Comparison of ENCODE assay signal across 8 mouse cellular contexts in the genomic region with DNA sequence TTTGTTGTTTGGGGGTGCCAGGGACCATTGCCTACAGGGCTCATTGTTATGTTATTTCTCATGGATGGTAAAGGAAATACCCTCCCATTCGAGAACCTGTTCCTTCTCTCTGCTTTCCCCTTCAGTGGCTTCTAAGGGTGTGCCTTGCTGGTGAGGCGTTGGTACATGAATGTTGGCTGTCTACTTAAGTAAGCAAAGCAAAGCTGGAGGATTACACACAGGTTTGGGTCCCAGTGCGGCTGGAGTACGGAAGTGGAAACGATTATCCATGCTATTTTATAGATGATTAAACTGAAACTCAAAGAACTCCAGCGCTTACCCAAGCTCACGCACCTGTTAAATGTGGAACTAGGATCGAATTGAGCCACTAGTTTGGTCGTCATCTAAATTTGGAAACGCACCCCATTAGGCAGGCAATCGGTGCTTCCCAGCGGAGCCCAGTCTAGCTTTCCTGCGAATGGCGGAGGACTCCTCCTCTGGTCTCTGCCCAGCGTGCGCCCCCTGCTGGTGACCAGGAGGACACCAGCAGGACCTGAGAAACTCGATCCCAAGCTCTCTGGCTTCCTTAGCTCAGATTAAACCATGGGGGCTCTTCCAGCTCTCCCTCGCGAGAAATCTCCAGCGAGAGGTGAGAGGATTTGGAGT. TPM values are rescaled to one million over a fixed set of nuclear protein-coding genes. Genes with fewer than 3 reads are reported as not detected.
DNase-seq lines count a peak whose midpoint lies in the region; ATAC-seq and TF ChIP-seq lines count a peak whose summit lies in the region.

No protein-coding gene starts in this region.

- H3K4me3 ChIP-seq in ES-E14 (ENCODE audit: insufficient read depth in 1 of 2, low read depth in 1 of 2, low read length in 2 of 2, poor library complexity in 1 of 2, severe bottlenecking in 1 of 2): peak overlapping the region; percentile 14 to 42
- H3K4me3 ChIP-seq in forebrain, postnatal 0 days (ENCODE audit: low read depth, low read length): peak overlapping the region; percentile 38
- peak overlapping the region; percentile 60 for H3K4me3 ChIP-seq in layer of hippocampus, adult 2 months
- peak overlapping the region; percentile 42 for H3K4me3 ChIP-seq in lung, embryonic 14.5 days (ENCODE audit: low read depth, low read length)

- H3K4me1 ChIP-seq in ES-E14 (ENCODE audit: control insufficient read depth in 2 of 2, insufficient read depth in 2 of 2, low read length in 2 of 2, poor library complexity in 1 of 2): peaks cover 2 to 22% of the 10 kb centered on the region in 2 experiments; a peak in 2 of 4 replicates
- H3K4me1 ChIP-seq in forebrain, postnatal 0 days (ENCODE audit: insufficient read depth): peaks cover 11% of the 10 kb centered on the region; the same call in 1 of the 2 replicates
- peaks cover 10% of the 10 kb centered on the region; the same call in 1 of the 2 replicates for H3K4me1 ChIP-seq in lung, embryonic 14.5 days (ENCODE audit: insufficient read depth)

- TF ChIP-seq CTCF in forebrain, postnatal 0 days (IDR thresholded peaks at IDR 0.05; ENCODE audit: low read depth): peak; percentile 95
- peak; percentile 99 for TF ChIP-seq CTCF in layer of hippocampus, adult 2 months (conservative IDR thresholded peaks at IDR 0.05)
- TF ChIP-seq CTCF in lung, embryonic 14.5 days (IDR thresholded peaks at IDR 0.05; ENCODE audit: low read depth): peak; percentile 99

- in situ Hi-C loops in ES-E14 (cut with MboI; ENCODE audit: low sequenced_read_pairs in 2 of 2, unreplicated experiment in 2 of 2): no loop called here

- no peaks in the 10 kb centered on the region for H3K9me3 ChIP-seq in ES-E14 (ENCODE audit: control insufficient read depth, insufficient read depth, low read depth, low read length)
- no peaks in the 10 kb centered on the region for H3K9me3 ChIP-seq in forebrain, postnatal 0 days (ENCODE audit: low read length)
- no peaks in the 10 kb centered on the region for H3K9me3 ChIP-seq in lung, embryonic 14.5 days (ENCODE audit: low read depth, low read length)

- H3K9ac ChIP-seq in ES-E14 (ENCODE audit: insufficient read depth, low read depth, low read length, poor library complexity, severe bottlenecking): no peak overlapping the region
- H3K9ac ChIP-seq in forebrain, postnatal 0 days: peak overlapping the region; percentile 26; the same call in 1 of the 2 replicates
- H3K9ac ChIP-seq in lung, embryonic 14.5 days: peak overlapping the region; percentile 28

- H3K36me3 ChIP-seq in ES-E14 (ENCODE audit: control insufficient read depth, insufficient read depth, low read length, poor library complexity, severe bottlenecking): no peaks in the 10 kb centered on the region
- no peaks in the 10 kb centered on the region for H3K36me3 ChIP-seq in forebrain, postnatal 0 days (ENCODE audit: insufficient read depth)
- H3K36me3 ChIP-seq in lung, embryonic 14.5 days (ENCODE audit: insufficient read depth): no peaks in the 10 kb centered on the region

- H3K27ac ChIP-seq in ES-E14 (ENCODE audit: insufficient read depth, low read depth, low read length, poor library complexity, severe bottlenecking): no peak overlapping the region
- H3K27ac ChIP-seq in forebrain, postnatal 0 days (ENCODE audit: low read depth, low read length): no peak overlapping the region
- H3K27ac ChIP-seq in layer of hippocampus, adult 2 months: peak overlapping the region; percentile 84
- peak overlapping the region; percentile 26; the same call in 1 of the 2 replicates for H3K27ac ChIP-seq in lung, embryonic 14.5 days (ENCODE audit: low read depth)

- WGBS in forebrain, postnatal 0 days: 2% methylated on average over 20 of the region's 20 CpGs
- under 1% methylated on average over 20 of the region's 20 CpGs for WGBS in lung, embryonic 14.5 days

- peak overlapping the region; percentile 54 for H3K4me2 ChIP-seq in forebrain, postnatal 0 days (ENCODE audit: low read depth)
- peak overlapping the region; percentile 67 for H3K4me2 ChIP-seq in lung, embryonic 14.5 days

- DNase-seq in ES-E14 (ENCODE audit: low read depth, low spot score): peak; percentile 79
- peak; percentile 85 to 92 for DNase-seq in cerebellum, adult 18-20 months
- DNase-seq in forebrain, postnatal 0 days: peak; percentile 89
- DNase-seq in heart, postnatal 4 days: peak; percentile 92
- DNase-seq in layer of hippocampus, adult 2 months (ENCODE audit: low spot score in 2 of 2): peak; percentile 83 to 89
- peak; percentile 95 for DNase-seq in lung, embryonic 14.5 days
- DNase-seq in testis, postnatal 14 days (ENCODE audit: low spot score): peak; percentile 77

- ATAC-seq in forebrain, postnatal 0 days: peak; percentile 88
- peak; percentile 71 for ATAC-seq in lung, embryonic 14.5 days (ENCODE audit: insufficient read depth)
- peak; percentile 73 for ATAC-seq in neutrophil, adult 5-6 weeks (ENCODE audit: extremely low read depth, insufficient number of reproducible peaks, low FRiP score, poor library complexity, severe bottlenecking)

- no peaks in the 10 kb centered on the region; the same call in 1 of the 2 replicates for H3K27me3 ChIP-seq in forebrain, postnatal 0 days (ENCODE audit: insufficient read depth, low read length)
- no peaks in the 10 kb centered on the region for H3K27me3 ChIP-seq in lung, embryonic 14.5 days (ENCODE audit: insufficient read depth, low read length)

TF ChIP-seq in ES-E14, 5 proteins besides CTCF, POLR2A, EP300 and RAD21:
- TF ChIP-seq CHD2 (IDR thresholded peaks at IDR 0.05; ENCODE audit: low read depth, low read length): peak; percentile 46; the same call in 1 of the 2 replicates
- no peak for TF ChIP-seq HCFC1 (IDR thresholded peaks at IDR 0.05; ENCODE audit: borderline replicate concordance, insufficient read depth, low read length)
- TF ChIP-seq MAFK (IDR thresholded peaks at IDR 0.05; ENCODE audit: insufficient read depth, low read depth, low read length): no peak
- TF ChIP-seq ZNF384 (IDR thresholded peaks at IDR 0.05; ENCODE audit: low read depth, low read length): no peak
- peak; percentile 36; the same call in 1 of the 2 replicates for TF ChIP-seq ZC3H11A (IDR thresholded peaks at IDR 0.05; ENCODE audit: borderline replicate concordance, low read depth, low read length)

RNA-seq across cellular contexts. Expression of gene Tlr5, which starts 5.3 kb away (rescaled TPM):
- total RNA-seq in ES-E14 (2012; rRNA removed): 0.37 and 0.54 TPM in 2 replicates
- 0.38 and 0.76 TPM in 2 replicates for total RNA-seq in forebrain, postnatal 0 days (2014; rRNA removed)
- polyA plus RNA-seq in forebrain, postnatal 0 days (2015; fragmentation: Nextera tagmentation; extraction: Ambion mirVana): 0.18 and 0.21 TPM in 2 replicates
- total RNA-seq in heart, postnatal 4 days (2021): 1 to 10 TPM; 1.9 to 2.0 TPM
- total RNA-seq in layer of hippocampus, adult 2 months (2021): under 1 TPM; 0.22 to 0.44 TPM
- polyA plus RNA-seq in lung, embryonic 14.5 days (2014; fragmentation: Nextera tagmentation; extraction: Ambion mirVana): 1.2 and 1.8 TPM in 2 replicates
- total RNA-seq in neutrophil, adult 5-6 weeks (2017): 7.4 and 12.0 TPM in 2 replicates

Comparison
In these comparisons a context has a peak if more than half of its experiments do, and no peak if none do; other contexts are left out.
1. H3K27ac ChIP-seq: peak in layer of hippocampus, adult 2 months (single experiment) and lung, embryonic 14.5 days (single experiment); none in ES-E14 (single experiment) and forebrain, postnatal 0 days (single experiment).
2. Peak in every context shown above with its lines, with median percentiles within 50 percentile points of each other: DNase-seq, H3K4me3 ChIP-seq, ATAC-seq and CTCF ChIP-seq.